Mouse (Mus musculus): ENCODE measurements around the gene Pdzrn4. TPM values are rescaled to one million over a fixed set of nuclear protein-coding genes. Genes with fewer than 3 reads are reported as not detected.

Gene Pdzrn4
- polyA plus RNA-seq (2014; fragmentation: Illumina TruSeq; extraction: RNeasy Lipid Tissue Mini Kit (QIAGEN cat#74804); ENCODE audit: low read depth, low replicate concordance), result 0.56 TPM

DNA sequence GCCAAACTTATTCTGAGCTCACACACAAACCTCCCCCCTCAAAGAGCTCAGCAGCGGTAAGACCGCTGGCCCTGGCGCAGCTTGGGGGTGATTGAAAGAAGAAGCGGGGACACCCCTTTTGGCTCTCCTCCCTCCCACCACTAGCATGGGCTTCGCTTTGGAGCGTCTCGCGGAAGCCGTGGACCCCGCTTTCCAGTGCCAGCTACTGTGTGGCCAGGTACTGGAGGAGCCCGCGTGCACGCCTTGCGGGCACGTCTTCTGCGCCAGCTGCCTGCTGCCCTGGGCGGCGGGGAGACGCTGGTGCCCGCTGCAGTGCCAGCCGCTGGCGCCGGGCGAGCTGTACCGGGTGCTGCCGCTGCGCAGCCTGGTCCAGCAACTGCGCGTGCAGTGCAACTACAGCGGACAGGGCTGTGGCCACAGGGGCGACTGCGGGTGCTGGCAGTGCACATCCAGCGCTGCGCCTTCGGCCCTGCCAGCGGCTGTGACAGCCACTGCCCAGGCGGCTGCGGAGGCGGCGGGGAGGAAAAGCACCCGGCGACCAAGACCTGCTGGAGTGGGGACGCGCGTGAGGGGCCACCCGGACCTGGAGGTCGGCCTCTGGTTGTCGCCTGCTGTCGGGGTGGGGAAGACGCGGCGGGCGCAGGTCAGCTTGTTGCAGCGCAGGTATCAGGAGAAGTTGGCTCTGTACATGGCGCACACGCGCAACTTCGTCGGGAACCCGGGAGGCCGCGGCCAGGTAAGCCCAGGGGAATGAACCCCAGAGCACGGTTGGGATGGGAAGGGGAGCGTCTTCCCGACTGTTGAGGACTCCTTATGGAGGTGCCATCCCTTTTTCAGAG lies at the start of gene Pdzrn4:
Gene Pdzrn4 (plus strand): TSS at position 112 of the 839 bp plus-strand sequence.

Data from adipose tissue, adult 10 weeks (tissue).